Mouse (Mus musculus): Measurements from ENCODE around the gene Olfr412. TPM values are rescaled to one million over a fixed set of nuclear protein-coding genes. Genes with fewer than 3 reads are reported as not detected.

The Olfr412 gene
- polyA plus RNA-seq, 2 experiments = not detected

DNA sequence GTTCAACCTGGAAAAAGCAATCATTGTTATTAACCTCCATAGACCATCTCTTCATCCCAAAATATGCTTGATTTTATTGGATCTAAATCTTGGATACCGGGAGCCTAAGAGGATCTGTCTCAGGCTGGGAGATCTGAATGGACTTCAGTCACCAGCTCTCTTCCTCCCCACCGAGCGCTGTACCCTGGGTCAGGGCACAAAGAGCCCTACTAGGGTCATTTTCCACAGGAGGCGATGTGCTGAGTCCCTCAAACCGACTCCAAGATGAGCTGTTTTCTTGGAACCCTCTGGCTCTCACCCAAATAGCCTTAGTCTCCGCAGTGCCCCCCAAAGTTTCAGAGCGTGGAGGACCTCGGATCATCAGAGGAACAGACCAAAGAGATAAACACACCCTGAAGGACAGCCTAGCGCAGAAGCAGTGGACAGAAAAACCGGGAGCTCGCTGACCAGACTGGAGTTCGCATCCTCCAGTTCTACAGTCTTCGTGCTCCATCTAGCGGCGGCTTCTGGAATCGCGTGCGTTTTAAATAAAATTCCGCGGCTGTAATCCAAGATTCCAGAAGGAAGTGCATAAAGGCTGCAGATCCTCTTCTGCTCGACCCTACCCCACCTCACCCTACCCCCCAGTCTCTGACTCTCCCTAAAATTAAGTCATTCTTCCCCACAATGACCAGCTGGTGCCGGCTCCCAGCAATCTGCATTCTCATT is 9.7 kb downstream of the Olfr412 start:
- Histone ChIP-seq H3K27me3 (ENCODE audit: control insufficient read depth, insufficient read depth, low read length) (0 out of 2 replicates have a peak, but pooled peaks cover 6% of the 10 kb centered on the region), H3K4me2 (replicated peaks; ENCODE audit: low read depth, low read length, severe bottlenecking) (no peak overlapping the region)
- 11% methylated on average over 22 of the region's 22 CpGs for WGBS

DNA sequence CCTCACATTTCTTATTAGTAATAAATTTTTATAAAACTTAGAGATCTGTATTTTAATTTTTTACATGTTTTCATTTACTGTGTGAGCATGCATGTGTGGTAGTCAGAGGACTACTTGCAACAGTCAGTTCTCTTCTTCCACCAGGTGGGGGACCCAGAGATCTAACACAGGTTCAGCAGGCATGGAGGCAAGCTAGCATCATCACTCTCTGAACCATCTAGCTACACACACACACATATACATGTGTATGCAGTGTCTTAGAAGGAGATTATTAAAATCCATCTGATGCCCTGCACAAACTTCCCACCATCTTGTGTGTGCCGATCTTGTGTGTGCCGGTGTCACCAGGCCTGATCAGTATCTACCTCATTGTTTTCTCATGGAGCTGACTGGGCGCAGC is 15.0 kb downstream of the Olfr412 start:
- no peak overlapping the region for H3K9ac ChIP-seq (ENCODE audit: low read depth, low read length, severe bottlenecking)
- no peaks in the 10 kb centered on the region for H3K4me1 ChIP-seq (ENCODE audit: control insufficient read depth, insufficient read depth, low read length)
- no peaks in the 10 kb centered on the region for H3K27me3 ChIP-seq (ENCODE audit: control insufficient read depth, insufficient read depth, low read length)
- WGBS = 65% methylated on average over 3 of the region's 3 CpGs
- ATAC-seq (ENCODE audit: low FRiP score, low read depth) (peak; percentile 55; the same call in 1 of the 2 replicates), DNase-seq (ENCODE audit: low spot score) (no peak)
- no peaks in the 10 kb centered on the region for H3K36me3 ChIP-seq (ENCODE audit: control insufficient read depth, insufficient read depth, low read length)
- no peak overlapping the region for H3K4me3 ChIP-seq (replicated peaks; ENCODE audit: low read length)
- no peaks in the 10 kb centered on the region for H3K9me3 ChIP-seq (ENCODE audit: control insufficient read depth, low read length)
- TF ChIP-seq POLR2A (IDR thresholded peaks at IDR 0.05; ENCODE audit: borderline replicate concordance, extremely low read depth, insufficient read depth, insufficient read length) = no peak
- no peak overlapping the region for H3K4me2 ChIP-seq (replicated peaks; ENCODE audit: low read depth, low read length, severe bottlenecking)
- H3K27ac ChIP-seq (replicated peaks; ENCODE audit: low read depth, low read length) = no peak overlapping the region

More for the DNA sequence above, 9.7 kb downstream of the Olfr412 start:
- DNase-seq (ENCODE audit: low spot score) (peak; percentile 77), ATAC-seq (ENCODE audit: low FRiP score, low read depth) (0 out of 2 replicates have a peak, but pooled peaks have one; percentile 23)
- H3K27ac ChIP-seq (replicated peaks; ENCODE audit: low read depth, low read length) = no peak overlapping the region
- no peaks in the 10 kb centered on the region for H3K9me3 ChIP-seq (ENCODE audit: control insufficient read depth, low read length)
- no peak overlapping the region for H3K4me3 ChIP-seq (replicated peaks; ENCODE audit: low read length)
- H3K36me3 ChIP-seq (ENCODE audit: control insufficient read depth, insufficient read depth, low read length) = no peaks in the 10 kb centered on the region
- no peaks in the 10 kb centered on the region for H3K4me1 ChIP-seq (ENCODE audit: control insufficient read depth, insufficient read depth, low read length)
- H3K9ac ChIP-seq (ENCODE audit: low read depth, low read length, severe bottlenecking) = no peak overlapping the region
- no peak for TF ChIP-seq POLR2A (IDR thresholded peaks at IDR 0.05; ENCODE audit: borderline replicate concordance, extremely low read depth, insufficient read depth, insufficient read length)

DNA sequence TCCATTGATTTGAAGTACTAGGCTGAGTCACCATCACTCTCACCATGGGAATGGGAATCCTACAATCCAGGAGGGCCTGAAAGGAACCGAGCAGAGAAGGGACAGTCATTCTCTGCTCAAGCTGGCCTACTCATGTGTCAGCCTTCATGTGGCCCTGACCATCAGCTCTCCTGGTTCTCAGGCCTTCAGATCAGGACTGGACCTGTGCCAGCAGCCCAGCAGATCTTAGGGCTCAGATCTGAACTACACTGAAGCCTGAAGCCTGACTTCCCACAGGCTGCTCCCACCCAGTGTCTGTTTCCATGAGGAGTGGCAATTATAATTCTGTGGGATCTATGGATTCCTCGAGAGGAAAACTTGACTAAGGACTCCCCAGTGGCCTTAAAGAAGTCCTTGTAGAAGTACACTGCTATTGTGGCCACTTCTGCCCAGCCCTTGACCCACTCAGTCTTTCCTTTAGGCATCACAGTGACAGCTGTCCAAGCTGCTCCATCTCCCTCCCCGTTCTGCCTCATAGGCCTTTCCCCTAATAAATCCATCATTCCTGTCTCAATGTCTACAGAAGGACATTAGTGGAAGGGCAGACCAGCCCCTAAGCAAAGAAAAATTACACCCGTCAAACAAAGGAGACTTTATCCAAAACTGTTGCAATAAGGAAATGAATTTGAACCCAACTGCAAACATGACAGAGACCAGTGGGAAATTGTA is 17.5 kb downstream of the Olfr412 start:
- ATAC-seq (ENCODE audit: low FRiP score, low read depth) = no peak
- Histone ChIP-seq H3K36me3 (ENCODE audit: control insufficient read depth, insufficient read depth, low read length) (no peaks in the 10 kb centered on the region), H3K4me1 (ENCODE audit: control insufficient read depth, insufficient read depth, low read length) (no peaks in the 10 kb centered on the region), H3K9ac (ENCODE audit: low read depth, low read length, severe bottlenecking) (no peak overlapping the region), H3K27ac (replicated peaks; ENCODE audit: low read depth, low read length) (no peak overlapping the region), H3K4me2 (replicated peaks; ENCODE audit: low read depth, low read length, severe bottlenecking) (no peak overlapping the region), H3K27me3 (ENCODE audit: control insufficient read depth, insufficient read depth, low read length) (no peaks in the 10 kb centered on the region), H3K4me3 (replicated peaks; ENCODE audit: low read length) (no peak overlapping the region), H3K9me3 (ENCODE audit: control insufficient read depth, low read length) (no peaks in the 10 kb centered on the region)
- WGBS = 64% methylated on average over 4 of the region's 4 CpGs
- TF ChIP-seq POLR2A (IDR thresholded peaks at IDR 0.05; ENCODE audit: borderline replicate concordance, extremely low read depth, insufficient read depth, insufficient read length) = no peak
- DNase-seq (ENCODE audit: low spot score) = no peak

DNA sequence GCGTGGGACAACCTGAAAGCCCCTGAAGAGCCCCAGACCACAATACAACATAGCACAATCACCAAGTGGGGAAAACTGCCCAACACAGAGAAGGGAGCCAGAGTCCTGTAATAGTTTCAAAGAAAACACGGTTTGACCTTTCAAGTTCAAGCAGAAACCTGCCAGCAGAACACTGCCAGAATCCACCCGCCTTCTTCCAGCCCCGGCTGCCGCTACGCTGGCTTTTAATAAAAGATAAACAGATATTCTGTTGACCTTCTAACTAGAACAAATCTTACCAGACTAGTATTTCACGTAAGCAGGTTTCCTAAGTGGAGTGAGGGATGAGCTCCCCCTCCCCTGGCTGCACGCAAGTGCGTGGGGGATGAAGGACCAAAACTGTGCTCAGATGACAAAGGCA is 23.8 kb downstream of the Olfr412 start:
- TF ChIP-seq POLR2A (IDR thresholded peaks at IDR 0.05; ENCODE audit: borderline replicate concordance, extremely low read depth, insufficient read depth, insufficient read length) = no peak
- DNase-seq (ENCODE audit: low spot score) = no peak
- WGBS = 76% methylated on average over 9 of the region's 9 CpGs
- no peak for ATAC-seq (ENCODE audit: low FRiP score, low read depth)
- Histone ChIP-seq H3K9me3 (ENCODE audit: control insufficient read depth, low read length) (no peaks in the 10 kb centered on the region), H3K4me1 (ENCODE audit: control insufficient read depth, insufficient read depth, low read length) (peaks cover 2% of the 10 kb centered on the region; the same call in 1 of the 2 replicates), H3K27me3 (ENCODE audit: control insufficient read depth, insufficient read depth, low read length) (no peaks in the 10 kb centered on the region), H3K9ac (ENCODE audit: low read depth, low read length, severe bottlenecking) (no peak overlapping the region), H3K4me2 (replicated peaks; ENCODE audit: low read depth, low read length, severe bottlenecking) (no peak overlapping the region), H3K36me3 (ENCODE audit: control insufficient read depth, insufficient read depth, low read length) (no peaks in the 10 kb centered on the region), H3K4me3 (replicated peaks; ENCODE audit: low read length) (no peak overlapping the region), H3K27ac (replicated peaks; ENCODE audit: low read depth, low read length) (no peak overlapping the region)

DNA sequence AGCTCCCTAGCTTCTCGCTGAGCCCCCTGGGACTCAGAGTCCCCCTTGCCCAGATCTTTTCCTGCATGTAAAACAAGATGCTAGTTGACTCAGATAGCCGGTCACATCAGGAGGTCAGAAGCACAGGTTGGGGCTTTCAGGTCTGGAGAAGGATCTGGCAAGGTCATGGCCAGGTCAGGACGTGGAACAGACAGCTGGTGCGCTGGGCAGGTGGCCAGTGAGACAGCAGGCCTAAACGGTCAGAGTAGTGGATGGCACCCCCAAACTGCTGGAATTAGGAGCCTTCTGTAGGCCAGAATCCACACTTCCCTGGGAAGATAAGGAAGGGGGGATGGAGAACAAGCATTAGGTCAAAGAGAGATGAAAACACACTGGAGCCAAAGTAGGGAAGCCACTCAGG is 25.3 kb downstream of the Olfr412 start:
- H3K4me2 ChIP-seq (replicated peaks; ENCODE audit: low read depth, low read length, severe bottlenecking) = no peak overlapping the region
- DNase-seq (ENCODE audit: low spot score) (no peak), ATAC-seq (ENCODE audit: low FRiP score, low read depth) (no peak)
- H3K9ac ChIP-seq (ENCODE audit: low read depth, low read length, severe bottlenecking) = no peak overlapping the region
- H3K9me3 ChIP-seq (ENCODE audit: control insufficient read depth, low read length) = no peaks in the 10 kb centered on the region
- no peaks in the 10 kb centered on the region for H3K27me3 ChIP-seq (ENCODE audit: control insufficient read depth, insufficient read depth, low read length)
- no peaks in the 10 kb centered on the region for H3K36me3 ChIP-seq (ENCODE audit: control insufficient read depth, insufficient read depth, low read length)
- no peak for TF ChIP-seq POLR2A (IDR thresholded peaks at IDR 0.05; ENCODE audit: borderline replicate concordance, extremely low read depth, insufficient read depth, insufficient read length)
- H3K27ac ChIP-seq (replicated peaks; ENCODE audit: low read depth, low read length) = no peak overlapping the region
- 72% methylated on average over 5 of the region's 5 CpGs for WGBS
- H3K4me1 ChIP-seq (ENCODE audit: control insufficient read depth, insufficient read depth, low read length) = peaks cover 2% of the 10 kb centered on the region; the same call in 1 of the 2 replicates
- H3K4me3 ChIP-seq (replicated peaks; ENCODE audit: low read length) = no peak overlapping the region

Measured in limb, embryonic 14.5 days (tissue).